Mouse (Mus musculus) CD4-positive helper T cell, adult 2 months (primary cell): ENCODE results near the gene Cldn14.

Source experiments
- DNase-seq: peaks from one replicate; pipeline ENCODE4 v3.0.0-alpha.2; 2012; ENCODE audit warnings: low read depth, missing footprints, low spot score

Cldn14 gene

DNA sequence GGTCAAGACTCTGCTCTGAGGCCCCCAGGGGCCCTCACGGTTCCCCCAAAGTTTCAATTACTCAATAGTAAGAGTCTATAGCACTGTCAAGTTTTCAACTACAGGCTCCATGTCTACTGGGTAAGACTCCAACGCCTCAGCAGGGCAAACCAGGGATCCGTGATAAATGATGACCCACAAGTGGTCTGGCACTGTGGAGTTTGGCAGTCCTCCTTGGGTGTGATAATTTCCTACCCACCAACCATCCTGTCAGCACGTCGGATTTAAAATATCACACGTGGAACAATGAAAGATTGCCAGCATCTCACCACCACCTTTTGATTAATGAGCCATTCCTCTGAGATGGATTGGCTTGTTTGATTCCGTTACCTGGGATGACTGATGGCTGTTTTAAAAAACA is 51.7 kb downstream of the Cldn14 start:
- no peak for DNase-seq

DNA sequence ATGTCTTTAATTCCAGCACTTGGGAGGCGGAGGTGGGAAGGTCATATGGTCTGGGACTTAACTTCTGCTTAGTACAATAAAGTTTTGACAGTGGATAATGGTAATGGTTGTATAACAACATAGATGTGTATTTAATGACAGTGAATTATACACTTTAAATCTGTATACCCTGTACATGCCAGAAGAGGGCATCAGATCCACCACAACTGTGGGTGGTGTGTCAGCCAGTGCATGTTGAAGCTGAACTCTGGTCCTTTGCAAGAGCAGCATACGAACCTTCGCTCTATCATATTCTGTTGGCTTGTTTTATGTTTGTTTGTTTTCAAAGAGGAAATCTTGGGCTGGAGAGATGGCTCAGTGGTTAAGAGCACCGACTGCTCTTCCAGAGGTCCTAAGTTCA is 61.2 kb downstream of the Cldn14 start:
- DNase-seq = no peak

DNA sequence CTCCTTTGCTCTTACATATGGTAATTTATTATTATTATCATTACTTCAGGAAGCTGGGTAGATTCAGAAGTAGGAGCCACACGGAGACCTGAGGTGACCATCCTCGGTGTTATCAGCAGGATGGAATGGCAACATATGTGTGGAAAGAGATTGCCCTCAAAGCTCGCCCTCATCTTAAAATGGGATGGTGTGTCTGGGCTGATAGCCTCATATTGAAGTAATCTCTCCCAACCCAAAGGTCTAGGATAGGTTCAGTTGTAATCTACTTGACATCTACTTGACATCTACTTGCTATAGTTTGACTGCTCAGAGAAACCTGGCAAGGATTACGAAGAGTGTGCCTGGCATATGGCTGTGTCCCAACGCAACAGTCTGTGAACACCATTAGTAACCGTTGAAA is 64.3 kb downstream of the Cldn14 start:
- no peak for DNase-seq

DNA sequence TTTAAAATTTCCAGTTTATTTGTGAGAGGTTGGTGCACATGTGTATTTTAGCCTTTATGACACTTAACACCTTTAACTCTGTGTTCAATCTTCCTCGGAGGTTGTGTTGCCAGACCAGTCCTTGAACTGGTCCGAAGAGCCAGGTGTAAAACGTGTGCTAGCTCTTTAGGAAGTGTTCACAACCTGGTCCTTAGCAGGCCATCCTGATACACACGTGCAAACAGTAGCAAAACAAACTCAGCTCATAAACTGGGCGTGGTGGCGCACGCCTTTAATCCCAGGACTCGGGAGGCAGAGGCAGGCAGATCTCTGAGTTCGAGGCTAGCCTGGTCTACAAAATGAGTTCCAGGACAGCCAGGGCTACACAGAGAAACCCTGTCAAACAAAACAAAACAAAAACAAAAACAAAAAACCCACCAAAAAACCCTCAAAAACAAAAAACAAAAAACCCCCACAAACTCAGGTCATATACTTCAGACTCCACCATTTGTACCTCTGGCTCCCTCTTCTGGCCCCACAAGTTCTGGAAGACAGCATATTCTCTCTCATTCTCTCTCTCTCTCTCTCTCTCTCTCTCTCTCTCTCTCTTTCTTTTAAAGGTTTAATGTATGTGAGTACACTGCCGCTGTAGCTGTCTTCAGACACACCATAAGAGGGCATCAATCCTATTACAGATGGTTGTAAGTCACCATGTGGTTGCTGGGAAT is 65.7 kb downstream of the Cldn14 start:
- no peak for DNase-seq

DNA sequence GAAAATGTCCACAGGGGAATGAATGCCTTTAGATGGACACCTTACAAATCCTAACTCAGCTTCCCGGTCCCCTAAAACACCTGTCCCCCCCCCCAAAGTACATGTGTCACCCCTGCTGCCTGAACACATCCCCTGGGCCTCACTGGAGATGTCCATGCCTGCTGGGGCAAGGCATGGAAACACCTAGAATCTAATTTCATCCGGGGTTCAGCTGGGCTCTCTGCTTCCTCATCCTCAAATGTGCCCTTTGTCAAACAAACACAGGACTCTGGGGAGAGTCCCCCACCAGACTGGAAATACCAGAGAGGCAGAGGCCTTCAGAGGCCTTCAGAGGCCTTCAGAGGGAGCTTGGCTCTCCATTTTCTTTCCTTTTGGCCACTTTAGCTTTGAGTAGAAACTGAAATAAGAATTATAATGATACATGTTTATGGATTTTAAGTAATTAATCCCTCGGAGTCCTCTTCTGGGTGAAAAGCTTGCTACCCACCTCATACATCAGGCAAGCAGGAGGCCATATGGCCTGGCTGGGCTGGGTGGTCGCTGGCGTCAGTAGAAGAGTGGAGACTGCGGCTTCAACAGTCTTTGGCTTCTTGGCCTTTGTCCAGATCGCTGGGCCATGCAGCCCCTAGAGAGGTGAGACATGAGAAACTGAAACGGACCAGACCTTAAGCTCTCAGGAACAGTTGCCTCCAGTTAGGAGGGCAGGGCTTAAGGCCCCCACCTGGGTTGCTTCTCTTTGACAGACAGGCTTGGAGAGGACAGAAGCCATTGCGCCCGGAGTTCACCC is 66.7 kb downstream of the Cldn14 start:
- DNase-seq = no peak

DNA sequence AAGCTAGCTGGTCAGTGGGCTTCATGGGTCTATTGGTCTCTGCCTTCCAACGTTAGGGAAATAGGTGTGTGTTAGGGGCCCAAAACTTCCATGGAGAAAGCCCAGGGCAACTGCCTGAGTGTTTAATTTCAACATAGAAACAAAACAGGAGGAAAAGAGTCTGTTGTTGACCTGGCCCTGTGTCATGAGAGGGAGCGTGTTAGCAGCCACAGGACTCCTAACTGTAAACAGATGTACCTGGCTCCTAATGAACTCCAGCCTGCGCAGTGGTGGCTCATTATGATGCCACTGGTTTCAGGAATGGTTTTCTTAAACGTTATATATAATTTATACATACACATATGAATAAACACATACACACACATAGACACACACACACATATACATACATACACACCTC is 68.7 kb downstream of the Cldn14 start:
- no peak for DNase-seq

DNA sequence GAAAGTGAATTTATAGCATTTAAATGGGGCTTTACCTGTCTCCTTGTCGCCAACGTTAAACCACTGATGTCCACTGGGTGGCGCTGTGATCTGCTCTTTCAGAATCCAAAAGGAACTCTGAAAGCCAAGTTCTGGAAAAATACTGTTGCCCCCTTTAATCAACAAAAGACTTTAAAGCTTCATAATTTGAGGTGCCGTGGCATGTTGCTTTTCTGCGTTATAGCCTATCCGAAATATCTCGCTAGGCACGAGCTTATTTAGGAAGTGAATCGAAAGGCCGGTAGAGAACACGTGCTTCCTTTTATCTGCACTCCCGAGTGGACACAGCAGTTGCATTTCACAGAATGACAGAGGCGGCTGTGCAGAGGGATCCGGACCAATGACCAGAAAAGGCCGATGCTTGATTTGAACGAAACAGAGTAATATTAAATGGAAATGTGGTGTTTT is 70.2 kb downstream of the Cldn14 start:
- peak; percentile 56 for DNase-seq

DNA sequence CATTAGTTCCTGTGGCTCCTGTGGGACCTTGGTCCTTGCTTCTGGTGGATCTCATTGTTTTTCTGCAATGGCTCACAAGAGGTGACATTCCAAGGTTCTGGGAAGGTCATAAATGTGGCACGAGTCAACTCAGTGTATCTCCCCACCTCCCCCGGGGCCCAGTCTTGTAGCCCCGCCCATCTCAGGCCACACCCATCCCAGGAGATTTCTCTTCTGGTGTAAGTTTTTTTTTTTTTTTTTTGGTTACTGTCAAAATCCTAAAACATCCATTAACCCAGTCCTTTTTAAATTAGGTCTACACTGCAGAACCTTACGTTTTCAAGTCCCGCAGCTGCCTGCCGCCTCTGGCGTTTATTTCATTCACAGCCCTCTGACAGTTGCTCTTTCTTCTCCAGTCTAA is 73.6 kb downstream of the Cldn14 start:
- peak; percentile 45 for DNase-seq

DNA sequence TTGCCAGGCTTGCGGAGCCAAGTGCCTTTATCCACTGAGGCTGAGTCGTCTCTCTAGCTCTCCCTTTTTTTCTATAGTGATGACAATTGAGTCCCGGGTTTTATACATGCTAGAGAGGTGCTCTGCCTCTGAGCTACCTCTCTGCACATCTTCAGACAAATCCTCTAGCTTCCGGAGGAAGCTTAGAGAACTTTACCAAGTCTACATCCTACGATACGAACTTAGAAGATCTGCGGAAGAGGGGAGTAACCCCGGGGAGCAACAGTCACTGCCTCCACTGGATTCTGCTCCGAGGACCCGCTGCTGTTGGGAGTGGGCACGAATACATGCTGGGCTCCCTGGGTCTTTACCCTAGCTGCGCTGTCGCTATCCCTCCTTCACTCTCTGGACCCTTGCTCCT is 74.0 kb downstream of the Cldn14 start:
- DNase-seq = no peak

DNA sequence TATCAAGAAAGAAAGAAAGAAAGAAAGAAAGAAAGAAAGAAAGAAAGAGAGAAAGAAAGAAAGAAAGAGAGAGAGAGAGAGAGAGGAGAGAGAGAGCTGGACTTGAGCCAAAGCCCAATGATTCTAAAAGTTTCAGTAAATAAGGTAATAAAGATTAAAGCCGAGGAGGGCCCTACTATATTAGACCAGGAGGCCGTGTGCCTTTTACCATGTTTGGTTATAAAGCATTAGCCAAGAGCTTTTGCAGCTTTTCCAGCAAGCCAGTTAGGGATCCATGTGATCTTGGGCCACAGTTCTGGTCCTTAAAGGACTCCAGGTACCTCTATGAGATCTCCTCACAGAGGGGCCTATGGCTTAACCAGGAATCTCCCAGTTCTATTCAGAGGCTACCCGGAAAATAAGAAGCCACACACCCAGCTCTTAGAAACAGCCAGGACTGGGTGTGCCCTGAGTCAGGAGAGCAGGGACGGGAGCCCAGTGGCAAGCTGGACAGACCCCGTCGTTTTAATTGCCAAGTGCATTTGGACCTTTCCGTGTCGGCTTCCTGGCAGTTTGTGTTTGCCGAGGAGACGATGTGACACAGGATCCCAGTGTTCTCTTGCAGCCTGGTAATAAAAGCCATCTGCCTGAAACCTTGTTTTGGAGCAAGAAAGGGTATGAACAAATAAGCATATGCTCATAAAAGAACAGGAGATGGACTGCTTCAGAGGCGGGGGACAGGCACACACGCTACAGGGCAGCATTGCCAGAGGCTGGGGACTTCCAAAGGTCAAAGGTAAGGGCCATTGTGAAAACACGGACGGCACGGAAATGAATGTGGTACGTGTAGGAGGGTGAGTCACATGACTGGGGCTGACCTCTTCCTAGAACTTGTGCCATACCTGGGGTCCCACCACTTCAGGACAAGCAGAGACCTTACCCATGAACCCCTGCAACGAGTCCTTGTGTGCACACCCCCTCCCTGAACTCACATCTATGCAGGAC is 76.2 kb downstream of the Cldn14 start:
- no peak for DNase-seq

DNA sequence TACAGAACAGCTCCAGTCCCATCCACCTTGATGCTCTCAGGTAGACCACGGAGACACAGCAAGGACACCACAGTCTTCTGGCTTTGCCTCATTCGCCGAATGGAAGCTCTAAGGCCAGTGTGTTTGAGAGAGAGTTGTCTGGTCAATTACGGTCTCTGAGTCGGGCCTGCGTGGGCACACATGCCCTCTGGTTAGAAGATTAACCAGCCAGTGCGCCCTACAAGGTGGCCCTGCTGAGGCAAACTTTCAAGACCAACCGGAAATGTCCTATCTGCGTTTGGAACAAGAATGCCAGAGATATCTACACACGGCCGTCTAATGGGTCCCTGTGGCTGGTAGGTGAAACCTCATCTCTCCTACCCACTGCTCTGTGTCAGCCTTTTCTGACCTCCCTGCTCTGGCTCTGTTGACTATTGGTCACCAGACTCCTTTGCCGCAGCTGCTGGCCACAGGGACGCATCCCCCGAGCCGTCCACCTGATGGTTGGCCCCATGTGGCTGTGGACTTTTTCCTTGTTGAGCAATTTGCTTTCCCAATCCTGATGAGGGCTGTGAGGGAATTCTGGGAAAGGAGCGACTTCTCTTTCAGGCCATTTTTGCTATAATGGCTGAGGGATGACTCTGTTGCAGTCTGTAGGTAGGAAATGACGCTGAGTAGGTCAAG is 79.1 kb downstream of the Cldn14 start:
- DNase-seq = no peak

DNA sequence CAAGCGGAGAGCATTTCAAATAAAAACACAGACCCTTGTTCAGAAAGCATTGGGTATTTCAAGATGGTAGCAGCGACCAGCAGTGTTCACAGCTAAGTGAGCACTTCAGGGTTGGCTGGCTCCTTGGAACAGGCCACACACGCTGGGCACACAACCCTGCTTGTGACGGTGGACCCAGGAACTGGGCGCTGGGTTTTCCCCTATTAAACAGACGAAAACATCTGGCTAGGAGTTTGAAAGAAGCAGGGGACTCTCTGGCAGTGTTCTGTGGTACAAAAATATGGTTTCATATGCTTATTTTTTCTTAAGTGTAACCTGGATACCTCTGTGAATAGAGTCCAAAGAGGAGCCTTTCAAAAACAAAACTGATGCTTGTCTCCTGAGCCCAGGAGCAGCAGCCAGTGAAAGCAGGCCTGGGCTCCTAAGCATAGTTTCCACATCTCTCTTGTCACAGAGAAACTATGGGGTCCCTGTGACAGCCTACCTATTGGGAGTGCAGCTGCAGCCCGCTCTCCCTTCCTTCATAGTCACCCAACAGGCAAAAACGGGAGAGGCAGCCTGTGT is 82.9 kb downstream of the Cldn14 start:
- DNase-seq = no peak

DNA sequence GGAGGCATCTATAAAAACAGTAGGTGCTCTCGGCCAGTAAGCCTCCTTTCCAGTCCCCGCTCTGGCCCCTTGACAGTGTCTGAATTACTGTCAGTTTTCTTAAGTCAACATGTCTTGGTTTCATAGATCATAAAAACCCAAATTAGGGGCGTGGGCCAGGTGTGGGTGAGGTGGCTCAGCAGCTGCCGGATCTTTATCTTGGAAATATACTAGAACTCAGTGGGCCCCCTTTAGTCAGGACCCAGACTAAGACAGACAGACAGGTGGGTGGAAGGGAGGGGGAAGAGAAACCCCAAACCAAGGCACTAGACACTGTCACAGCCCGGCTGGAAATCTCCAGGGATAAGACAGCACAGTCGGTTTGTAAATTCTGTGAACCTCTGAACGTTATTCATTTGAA is 84.8 kb downstream of the Cldn14 start:
- DNase-seq = no peak

DNA sequence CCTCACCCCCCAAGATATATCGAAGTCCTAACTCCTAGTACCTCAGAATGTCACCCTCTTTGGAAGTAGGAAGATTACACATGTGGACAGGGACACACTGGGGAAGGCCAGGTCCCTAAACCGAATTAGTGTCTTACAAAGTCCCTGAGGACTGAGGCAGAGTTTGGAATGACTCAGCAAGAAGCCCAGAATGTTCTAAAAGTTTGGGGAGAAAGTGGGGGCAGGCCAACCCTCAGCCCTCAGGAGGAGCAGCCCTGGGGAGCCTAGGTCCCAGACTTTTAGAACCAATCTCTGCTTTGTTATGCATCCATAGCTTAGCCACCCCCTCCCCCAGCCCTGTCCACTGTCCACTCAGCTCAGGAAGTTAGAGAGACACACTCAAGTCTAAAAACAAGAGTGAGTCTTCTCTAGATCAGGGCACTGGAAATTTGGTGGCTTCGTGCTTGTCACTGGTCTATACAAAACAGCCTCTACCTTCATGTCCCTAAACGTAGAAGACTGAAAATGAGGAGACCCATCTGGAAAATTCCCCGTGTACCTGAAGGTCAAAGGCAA is 85.7 kb downstream of the Cldn14 start:
- DNase-seq = no peak

DNA sequence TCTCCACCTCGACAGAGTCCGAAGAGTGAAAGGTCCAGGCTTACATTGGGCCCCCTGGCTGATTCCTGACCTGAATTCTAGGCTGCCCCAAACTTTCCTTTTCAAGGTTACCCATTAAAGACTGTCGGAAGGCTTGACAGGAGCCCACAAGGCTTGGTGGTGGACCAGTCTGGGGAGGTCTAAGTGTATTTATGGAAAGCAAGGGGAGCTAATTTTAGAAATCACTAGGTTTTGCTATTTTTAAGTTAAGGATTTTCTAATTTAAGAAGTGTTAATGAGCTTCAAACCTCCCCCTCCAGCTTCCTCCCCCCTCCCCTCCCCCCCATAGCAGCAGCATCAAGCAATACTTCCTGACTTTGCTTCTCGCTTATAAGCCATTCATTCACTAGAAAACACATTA is 88.0 kb downstream of the Cldn14 start:
- peak; percentile 11 for DNase-seq

DNA sequence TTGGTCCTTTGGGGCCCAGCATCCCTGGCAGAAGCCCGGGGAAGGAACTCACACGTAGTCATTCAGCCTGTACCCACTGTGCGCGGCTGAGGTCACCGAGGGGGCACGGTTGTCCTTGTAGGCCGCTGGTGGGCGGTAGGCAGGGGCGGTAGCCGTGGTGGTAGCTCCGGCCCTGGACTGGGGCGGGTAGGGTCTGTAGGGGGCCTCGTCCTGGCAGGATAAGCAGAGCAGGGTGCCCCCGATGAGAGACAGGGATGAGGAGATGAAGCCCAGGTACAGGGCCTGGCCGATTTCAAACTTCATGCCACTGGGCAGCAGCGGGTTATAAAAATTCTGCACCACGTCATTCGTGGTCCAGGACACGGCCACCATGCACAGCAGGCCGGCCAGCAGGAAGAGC is 89.4 kb downstream of the Cldn14 start:
- DNase-seq = no peak

DNA sequence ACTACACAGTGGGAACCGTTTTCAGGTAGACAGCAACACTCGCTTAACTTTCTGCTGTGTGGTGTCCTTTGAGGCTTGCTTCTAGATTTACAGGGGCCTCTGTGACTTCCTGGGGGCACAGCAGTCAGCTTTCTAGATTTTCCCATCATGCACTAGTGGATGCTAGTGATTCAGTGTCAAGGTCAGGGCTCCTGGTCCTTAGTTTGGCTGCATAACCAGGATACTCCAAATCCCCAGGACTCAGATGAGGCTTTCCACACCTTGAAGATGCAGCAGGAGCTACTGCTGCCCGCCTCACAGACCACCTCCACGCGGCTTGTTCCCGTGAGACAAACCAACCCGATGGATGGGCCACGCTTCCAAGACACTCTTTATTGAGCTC is 90.0 kb downstream of the Cldn14 start:
- no peak for DNase-seq

DNA sequence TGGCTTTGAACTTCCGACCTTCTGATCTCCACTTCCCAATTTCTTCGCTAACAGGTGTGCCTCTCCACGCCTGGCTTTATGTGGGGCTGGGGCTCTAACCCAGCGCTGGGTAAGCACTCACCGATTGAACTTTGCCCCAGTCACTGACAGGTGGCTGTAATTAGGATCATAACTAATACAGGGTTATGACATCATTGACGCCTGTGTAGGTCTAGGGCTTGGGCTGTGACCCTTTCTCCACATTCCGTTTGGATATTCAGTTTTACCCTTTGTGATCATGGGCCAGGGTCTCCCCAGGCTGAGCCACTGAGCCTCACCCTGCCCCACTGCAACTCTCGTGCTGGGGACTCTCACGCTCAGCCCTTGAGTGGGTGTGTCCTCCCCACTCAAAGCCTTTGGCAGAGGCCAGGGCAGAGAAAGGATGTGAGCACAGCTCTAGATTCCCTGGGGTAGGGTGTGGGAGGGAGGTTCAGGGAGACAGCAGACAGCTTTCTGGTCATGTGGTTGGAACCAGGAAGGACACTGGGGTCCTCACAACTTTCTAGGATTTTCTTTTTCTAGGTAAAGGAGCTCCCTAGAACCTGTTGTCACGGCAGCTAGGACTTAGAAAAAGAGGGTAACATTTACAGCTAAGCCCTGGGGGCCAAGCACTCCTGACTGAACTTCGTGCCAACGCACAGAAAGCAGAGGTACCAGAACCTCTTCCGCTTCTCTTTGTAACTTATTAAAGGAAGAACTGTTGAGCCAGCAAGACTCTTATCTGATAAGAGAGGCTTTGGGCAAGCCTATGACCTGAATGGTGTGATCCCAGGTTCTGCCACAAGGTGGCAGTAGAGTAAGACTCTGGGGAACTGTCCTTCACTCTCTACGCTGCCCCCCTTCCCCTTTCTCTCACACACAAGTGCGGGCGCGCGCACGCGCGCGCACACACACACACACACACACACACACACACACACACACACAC is 90.6 kb downstream of the Cldn14 start:
- peak; percentile 88 for DNase-seq

DNA sequence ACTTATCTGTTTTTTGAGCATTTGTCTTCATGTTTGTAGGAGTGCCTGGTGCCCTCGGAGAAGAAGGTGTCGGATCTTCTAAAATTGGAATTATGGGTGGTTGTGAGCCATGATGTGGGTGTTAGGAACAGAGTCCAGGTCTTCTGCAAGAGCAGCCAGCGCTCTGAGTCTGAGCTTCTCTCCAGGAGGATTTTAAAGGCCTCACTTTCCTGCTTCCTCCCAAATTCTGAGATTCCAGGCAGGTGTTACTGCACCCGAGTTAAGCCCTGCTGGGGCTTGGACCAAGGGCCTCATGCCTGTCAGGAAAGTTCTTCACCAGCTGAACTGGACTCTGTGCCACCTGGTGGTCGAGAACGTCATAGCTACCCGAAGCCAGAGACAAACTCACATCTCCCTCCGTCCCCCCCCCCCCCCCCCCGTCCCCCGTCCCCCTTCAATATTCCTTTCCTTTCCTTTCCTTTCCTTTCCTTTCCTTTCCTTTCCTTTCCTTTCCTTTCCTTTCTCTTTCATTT is 93.2 kb downstream of the Cldn14 start:
- peak; percentile 60 for DNase-seq
